Mouse (Mus musculus): ENCODE data around the gene Ptprn. TPM values are rescaled to one million over a fixed set of nuclear protein-coding genes. Genes with fewer than 3 reads are reported as not detected.

Ptprn gene
- polyA plus RNA-seq, 1 experiment, result 15.3 TPM

- no peaks in the 10 kb centered on the region for H3K36me3 ChIP-seq (ENCODE audit: control insufficient read depth, insufficient read depth)
- peak overlapping the region; percentile 34 for H3ac ChIP-seq (ENCODE audit: control insufficient read depth, insufficient read length, low read depth)
- no peaks in the 10 kb centered on the region for H3K27me3 ChIP-seq (ENCODE audit: control insufficient read depth, insufficient read depth, insufficient read length)
- peak; percentile 86 for TF ChIP-seq MYOD1 (IDR thresholded peaks at IDR 0.05; ENCODE audit: control insufficient read depth, insufficient read length, low read depth)
- no peak for TF ChIP-seq MYOG (IDR thresholded peaks at IDR 0.05; ENCODE audit: control insufficient read depth, extremely low read depth, insufficient read length)
- peak; percentile 52 for TF ChIP-seq USF1 (IDR thresholded peaks at IDR 0.05; ENCODE audit: low read depth)
- no peak for TF ChIP-seq FOSL1 (IDR thresholded peaks at IDR 0.05; ENCODE audit: insufficient read depth, low read length, poor library complexity, severe bottlenecking)
- H3K79me2 ChIP-seq (ENCODE audit: control insufficient read depth, insufficient read depth), result no peaks in the 10 kb centered on the region
- H3K4me3 ChIP-seq (ENCODE audit: insufficient read depth, poor library complexity, severe bottlenecking), result no peak overlapping the region
- H3K79me3 ChIP-seq (ENCODE audit: low read depth), result no peaks in the 10 kb centered on the region
These were observed 28.4 kb upstream of the Ptprn start for GRCm38 (mm10) chr1:75292476-75293330.

GRCm38 (mm10) chr1:75291321-75291720 lies 27.0 kb upstream of the Ptprn start:
- Histone ChIP-seq H3K79me2 (ENCODE audit: control insufficient read depth, insufficient read depth) (no peaks in the 10 kb centered on the region), H3ac (ENCODE audit: control insufficient read depth, insufficient read length, low read depth) (no peak overlapping the region), H3K4me3 (ENCODE audit: insufficient read depth, poor library complexity, severe bottlenecking) (no peak overlapping the region), H3K27me3 (ENCODE audit: control insufficient read depth, insufficient read depth, insufficient read length) (no peaks in the 10 kb centered on the region), H3K79me3 (ENCODE audit: low read depth) (no peaks in the 10 kb centered on the region), H3K36me3 (ENCODE audit: control insufficient read depth, insufficient read depth) (no peaks in the 10 kb centered on the region)
- no peak for TF ChIP-seq CEBPB (IDR thresholded peaks at IDR 0.05; ENCODE audit: low read depth)
- TF ChIP-seq MYOD1 (IDR thresholded peaks at IDR 0.05; ENCODE audit: control insufficient read depth, insufficient read length, low read depth), result peak; percentile 14

- H3K36me3 ChIP-seq (ENCODE audit: control insufficient read depth, insufficient read depth), result no peaks in the 10 kb centered on the region
- H3K79me3 ChIP-seq (ENCODE audit: low read depth), result no peaks in the 10 kb centered on the region
- H3K27me3 ChIP-seq (ENCODE audit: control insufficient read depth, insufficient read depth, insufficient read length), result no peaks in the 10 kb centered on the region
- H3K79me2 ChIP-seq (ENCODE audit: control insufficient read depth, insufficient read depth), result no peaks in the 10 kb centered on the region
- H3ac ChIP-seq (ENCODE audit: control insufficient read depth, insufficient read length, low read depth), result no peak overlapping the region
- TF ChIP-seq MAX (IDR thresholded peaks at IDR 0.05), result no peak
- TF ChIP-seq CEBPB (IDR thresholded peaks at IDR 0.05; ENCODE audit: low read depth), result no peak
- TF ChIP-seq FOSL1 (IDR thresholded peaks at IDR 0.05; ENCODE audit: insufficient read depth, low read length, poor library complexity, severe bottlenecking), result no peak
- TF ChIP-seq MYOD1 (IDR thresholded peaks at IDR 0.05; ENCODE audit: control insufficient read depth, insufficient read length, low read depth), result no peak
- no peak for TF ChIP-seq CTCF (IDR thresholded peaks at IDR 0.05; ENCODE audit: control insufficient read depth, insufficient read depth, insufficient read length)
- no peak for TF ChIP-seq USF1 (IDR thresholded peaks at IDR 0.05; ENCODE audit: low read depth)
- TF ChIP-seq MYOG (IDR thresholded peaks at IDR 0.05; ENCODE audit: control insufficient read depth, extremely low read depth, insufficient read length), result no peak
- no peak overlapping the region for H3K4me3 ChIP-seq (ENCODE audit: insufficient read depth, poor library complexity, severe bottlenecking)
These were observed 26.3 kb upstream of the Ptprn start for GRCm38 (mm10) chr1:75290582-75290981.

- no peaks in the 10 kb centered on the region for H3K36me3 ChIP-seq (ENCODE audit: control insufficient read depth, insufficient read depth)
- no peaks in the 10 kb centered on the region for H3K27me3 ChIP-seq (ENCODE audit: control insufficient read depth, insufficient read depth, insufficient read length)
- H3ac ChIP-seq (ENCODE audit: control insufficient read depth, insufficient read length, low read depth), result no peak overlapping the region
- TF ChIP-seq FOSL1 (IDR thresholded peaks at IDR 0.05; ENCODE audit: insufficient read depth, low read length, poor library complexity, severe bottlenecking), result no peak
- no peak for TF ChIP-seq MYOG (IDR thresholded peaks at IDR 0.05; ENCODE audit: control insufficient read depth, extremely low read depth, insufficient read length)
- no peaks in the 10 kb centered on the region for H3K79me2 ChIP-seq (ENCODE audit: control insufficient read depth, insufficient read depth)
- no peak overlapping the region for H3K4me3 ChIP-seq (ENCODE audit: insufficient read depth, poor library complexity, severe bottlenecking)
- no peaks in the 10 kb centered on the region for H3K79me3 ChIP-seq (ENCODE audit: low read depth)
These were observed 25.7 kb upstream of the Ptprn start for GRCm38 (mm10) chr1:75289888-75290431.

GRCm38 (mm10) chr1:75289376-75289775 lies 25.1 kb upstream of the Ptprn start:
- H3K36me3 ChIP-seq (ENCODE audit: control insufficient read depth, insufficient read depth), result no peaks in the 10 kb centered on the region
- H3K79me2 ChIP-seq (ENCODE audit: control insufficient read depth, insufficient read depth), result no peaks in the 10 kb centered on the region
- H3K27me3 ChIP-seq (ENCODE audit: control insufficient read depth, insufficient read depth, insufficient read length), result peaks cover 2% of the 10 kb centered on the region
- H3K79me3 ChIP-seq (ENCODE audit: low read depth), result no peaks in the 10 kb centered on the region
- H3K4me3 ChIP-seq (ENCODE audit: insufficient read depth, poor library complexity, severe bottlenecking), result no peak overlapping the region
- H3ac ChIP-seq (ENCODE audit: control insufficient read depth, insufficient read length, low read depth), result no peak overlapping the region
- TF ChIP-seq MYOD1 (IDR thresholded peaks at IDR 0.05; ENCODE audit: control insufficient read depth, insufficient read length, low read depth) (no peak), CTCF (IDR thresholded peaks at IDR 0.05; ENCODE audit: control insufficient read depth, insufficient read depth, insufficient read length) (no peak), MYOG (IDR thresholded peaks at IDR 0.05; ENCODE audit: control insufficient read depth, extremely low read depth, insufficient read length) (no peak), FOSL1 (IDR thresholded peaks at IDR 0.05; ENCODE audit: insufficient read depth, low read length, poor library complexity, severe bottlenecking) (no peak), CEBPB (IDR thresholded peaks at IDR 0.05; ENCODE audit: low read depth) (no peak), MAX (IDR thresholded peaks at IDR 0.05) (no peak), USF1 (IDR thresholded peaks at IDR 0.05; ENCODE audit: low read depth) (no peak)

- H3K27me3 ChIP-seq (ENCODE audit: control insufficient read depth, insufficient read depth, insufficient read length), result peaks cover 9% of the 10 kb centered on the region
- H3K79me3 ChIP-seq (ENCODE audit: low read depth), result no peaks in the 10 kb centered on the region
- H3K4me3 ChIP-seq (ENCODE audit: insufficient read depth, poor library complexity, severe bottlenecking), result no peak overlapping the region
- TF ChIP-seq MYOG (IDR thresholded peaks at IDR 0.05; ENCODE audit: control insufficient read depth, extremely low read depth, insufficient read length) (no peak), FOSL1 (IDR thresholded peaks at IDR 0.05; ENCODE audit: insufficient read depth, low read length, poor library complexity, severe bottlenecking) (no peak), CTCF (IDR thresholded peaks at IDR 0.05; ENCODE audit: control insufficient read depth, insufficient read depth, insufficient read length) (no peak), MYOD1 (IDR thresholded peaks at IDR 0.05; ENCODE audit: control insufficient read depth, insufficient read length, low read depth) (no peak), USF1 (IDR thresholded peaks at IDR 0.05; ENCODE audit: low read depth) (no peak), MAX (IDR thresholded peaks at IDR 0.05) (no peak), CEBPB (IDR thresholded peaks at IDR 0.05; ENCODE audit: low read depth) (no peak)
- H3K36me3 ChIP-seq (ENCODE audit: control insufficient read depth, insufficient read depth), result no peaks in the 10 kb centered on the region
- H3K79me2 ChIP-seq (ENCODE audit: control insufficient read depth, insufficient read depth), result no peaks in the 10 kb centered on the region
- H3ac ChIP-seq (ENCODE audit: control insufficient read depth, insufficient read length, low read depth), result no peak overlapping the region
These were observed 20.6 kb upstream of the Ptprn start for GRCm38 (mm10) chr1:75284911-75285310.
